Mouse (Mus musculus): ENCODE measurements at regions not wholly inside any gene's neighbourhood (a gene's known extent, or its start where the extent isn't known, plus 50 kb on each side); places are given as distances from the start of the nearest gene placed in this dataset.

DNA sequence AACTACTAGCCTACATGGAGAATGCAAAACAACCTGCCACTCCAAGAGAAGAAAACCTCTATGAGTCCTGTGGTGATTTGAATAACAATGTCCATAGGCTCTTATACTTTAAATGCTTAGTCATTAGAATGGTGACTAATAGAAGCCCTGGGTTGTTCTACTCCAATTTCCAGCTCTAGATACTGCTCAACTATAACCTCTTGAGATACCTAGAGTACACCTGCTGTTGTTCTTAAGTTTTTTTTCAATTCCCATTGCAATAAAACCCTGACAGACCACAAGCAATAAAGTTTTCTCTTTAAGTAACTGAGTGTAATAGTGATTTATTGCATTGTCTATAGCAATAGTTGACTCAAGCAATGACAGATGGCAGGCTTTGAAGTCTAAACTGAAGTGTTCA is 491.0 kb downstream of the Epha7 start:
- TF ChIP-seq KAT2A (conservative IDR thresholded peaks at IDR 0.05; ENCODE audit: low read depth, low read length): no peak
- no peak for TF ChIP-seq CHD1 (IDR thresholded peaks at IDR 0.05; ENCODE audit: low read depth, low read length)
- no peak for TF ChIP-seq JUND (IDR thresholded peaks at IDR 0.05; ENCODE audit: low read depth, low read length)
- no peak for TF ChIP-seq ZKSCAN1 (IDR thresholded peaks at IDR 0.05; ENCODE audit: low read depth, low read length)
- TF ChIP-seq ZNF384 (IDR thresholded peaks at IDR 0.05; ENCODE audit: low read depth, low read length): no peak
- TF ChIP-seq TBP (IDR thresholded peaks at IDR 0.05; ENCODE audit: low read depth, low read length): no peak
- TF ChIP-seq MYC (IDR thresholded peaks at IDR 0.05; ENCODE audit: low read depth, low read length): no peak
- no peak for TF ChIP-seq MXI1 (IDR thresholded peaks at IDR 0.05; ENCODE audit: low read depth, low read length)
- TF ChIP-seq TAL1 (IDR thresholded peaks at IDR 0.05; ENCODE audit: low read length): no peak
- Histone ChIP-seq H3K4me3 (ENCODE audit: control insufficient read depth in 1 of 2, insufficient read depth in 1 of 2, low read depth in 2 of 2, low read length in 2 of 2) (no peak overlapping the region), H3K36me3 (ENCODE audit: control insufficient read depth in 1 of 2, insufficient read depth in 2 of 2, low read length in 2 of 2) (no peaks in the 10 kb centered on the region), H3K9me3 (replicated peaks; ENCODE audit: insufficient read depth, low read length) (no peaks in the 10 kb centered on the region), H3K9ac (ENCODE audit: control insufficient read depth, low read depth, low read length, poor library complexity, severe bottlenecking) (no peak overlapping the region), H3K27ac (ENCODE audit: control insufficient read depth, low read depth, low read length) (no peak overlapping the region), H3K27me3 (ENCODE audit: control insufficient read depth in 1 of 2, insufficient read depth in 2 of 2, low read length in 2 of 2) (no peaks in the 10 kb centered on the region), H3K4me1 (ENCODE audit: control insufficient read depth in 1 of 2, insufficient read depth in 2 of 2, low read length in 2 of 2) (no peaks in the 10 kb centered on the region), H3K79me2 (ENCODE audit: control insufficient read depth, insufficient read depth, low read length, poor library complexity) (no peaks in the 10 kb centered on the region)
- no peak for DNase-seq (ENCODE audit: low read depth, low spot score)

DNA sequence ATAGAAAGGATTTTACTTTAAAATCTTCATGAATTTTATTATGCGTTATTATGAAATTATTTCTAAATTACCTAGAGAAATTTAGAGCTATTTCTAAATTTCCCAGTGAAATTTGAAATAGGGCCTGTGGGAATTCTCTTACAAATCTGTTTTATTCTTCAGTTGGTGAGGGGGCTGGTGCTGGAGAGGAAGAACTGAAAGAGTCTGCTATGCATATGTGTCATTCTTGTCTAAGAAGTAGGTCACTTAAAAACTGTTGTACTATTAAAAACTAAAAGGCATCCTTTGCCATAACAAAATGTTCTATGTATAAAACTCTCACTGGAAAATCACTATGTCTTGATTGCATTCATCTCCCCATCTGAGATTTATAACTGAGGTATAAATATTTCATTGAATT is 494.3 kb downstream of the Epha7 start:
- Histone ChIP-seq H3K27ac (ENCODE audit: control insufficient read depth, low read depth, low read length) (no peak overlapping the region), H3K9me3 (replicated peaks; ENCODE audit: insufficient read depth, low read length) (no peaks in the 10 kb centered on the region), H3K36me3 (ENCODE audit: control insufficient read depth in 1 of 2, insufficient read depth in 2 of 2, low read length in 2 of 2) (no peaks in the 10 kb centered on the region)

More for the DNA sequence above, 494.3 kb downstream of the Epha7 start:
- TF ChIP-seq CHD2 (IDR thresholded peaks at IDR 0.05; ENCODE audit: low read length): no peak
- no peak for TF ChIP-seq MEF2A (IDR thresholded peaks at IDR 0.05; ENCODE audit: extremely low read depth, insufficient replicate concordance, low read depth, low read length, poor library complexity, severe bottlenecking)
- TF ChIP-seq POLR2AphosphoS5 (IDR thresholded peaks at IDR 0.05; ENCODE audit: borderline replicate concordance, low read depth, low read length): no peak
- no peak for TF ChIP-seq ZMIZ1 (IDR thresholded peaks at IDR 0.05; ENCODE audit: low read depth, low read length)
- no peak for TF ChIP-seq TAL1 (IDR thresholded peaks at IDR 0.05; ENCODE audit: low read length)
- no peak for TF ChIP-seq RAD21 (IDR thresholded peaks at IDR 0.05; ENCODE audit: low read depth, low read length)
- TF ChIP-seq GABPA (IDR thresholded peaks at IDR 0.05; ENCODE audit: low read depth, low read length): no peak
- no peak for TF ChIP-seq SIN3A (IDR thresholded peaks at IDR 0.05; ENCODE audit: low read length)
- TF ChIP-seq E2F4 (IDR thresholded peaks at IDR 0.05; ENCODE audit: borderline replicate concordance, low read depth, low read length): no peak
- TF ChIP-seq MYB (IDR thresholded peaks at IDR 0.05; ENCODE audit: low read depth, low read length): no peak
- TF ChIP-seq SMC3 (IDR thresholded peaks at IDR 0.05; ENCODE audit: low read depth, low read length): no peak
- no peak for TF ChIP-seq USF1 (IDR thresholded peaks at IDR 0.05; ENCODE audit: low read depth, low read length)
- no peak for TF ChIP-seq NELFE (IDR thresholded peaks at IDR 0.05; ENCODE audit: low read depth, low read length)
- TF ChIP-seq POLR2A (IDR thresholded peaks at IDR 0.05; ENCODE audit: control insufficient read depth in 1 of 2, insufficient read depth in 1 of 2, low read depth in 1 of 2, low read length in 2 of 2, poor library complexity in 1 of 2): no peak
- TF ChIP-seq UBTF (IDR thresholded peaks at IDR 0.05; ENCODE audit: borderline replicate concordance, insufficient read depth, low read depth, low read length): no peak
- TF ChIP-seq ZC3H11A (IDR thresholded peaks at IDR 0.05; ENCODE audit: low read depth, low read length): no peak
- no peak for TF ChIP-seq ETS1 (IDR thresholded peaks at IDR 0.05; ENCODE audit: low read depth, low read length)
- no peak for TF ChIP-seq ZNF384 (IDR thresholded peaks at IDR 0.05; ENCODE audit: low read depth, low read length)
- no peak for TF ChIP-seq CTCF (IDR thresholded peaks at IDR 0.05 in 2 of 3, conservative IDR thresholded peaks at IDR 0.05 in 1 of 3; ENCODE audit: control insufficient read depth in 1 of 3, insufficient read depth in 1 of 3, low read depth in 2 of 3, low read length in 3 of 3, poor library complexity in 1 of 3, severe bottlenecking in 1 of 3)
- TF ChIP-seq GATA1 (IDR thresholded peaks at IDR 0.05; ENCODE audit: low read depth, low read length): no peak
- H3K4me3 ChIP-seq (ENCODE audit: control insufficient read depth in 1 of 2, insufficient read depth in 1 of 2, low read depth in 2 of 2, low read length in 2 of 2): no peak overlapping the region
- H3K4me1 ChIP-seq (ENCODE audit: control insufficient read depth in 1 of 2, insufficient read depth in 2 of 2, low read length in 2 of 2): no peaks in the 10 kb centered on the region
- no peaks in the 10 kb centered on the region for H3K27me3 ChIP-seq (ENCODE audit: control insufficient read depth in 1 of 2, insufficient read depth in 2 of 2, low read length in 2 of 2)
- no peaks in the 10 kb centered on the region for H3K79me2 ChIP-seq (ENCODE audit: control insufficient read depth, insufficient read depth, low read length, poor library complexity)
- DNase-seq (ENCODE audit: low read depth, low spot score): no peak
- H3K9ac ChIP-seq (ENCODE audit: control insufficient read depth, low read depth, low read length, poor library complexity, severe bottlenecking): no peak overlapping the region
